Mouse (Mus musculus) megakaryocyte-erythroid progenitor cell, adult 5-6 weeks (primary cell): ENCODE data around the gene Rbms3. TPM values are rescaled to one million over a fixed set of nuclear protein-coding genes. Genes with fewer than 3 reads are reported as not detected.

Experiments used
- ATAC-seq: replicated peaks from 2 replicates; pipeline ENCODE4 v1.8.0; 2016; ENCODE audit warnings: mild to moderate bottlenecking, inconsistent platforms; ENCODE audit not compliant: severe bottlenecking, poor library complexity, low FRiP score, low TSS enrichment
- total RNA-seq, 2 experiments: library from RNA; stranded (forward) in 1 of 2; stranded (reverse) in 1 of 2; fragments of 200-1000, 215-1000 nt in 1 of 2; fragments of >200 nt in 1 of 2; fragmentation: Nextera tagmentation in 1 of 2; gene quantifications; 2 replicates each; pipeline ENCODE4 v1.2.3; 2014 to 2017

The Rbms3 gene
- not detected in 2 replicates for total RNA-seq (2014; fragmentation: Nextera tagmentation)
- not detected in 2 replicates for total RNA-seq (2017)

DNA sequence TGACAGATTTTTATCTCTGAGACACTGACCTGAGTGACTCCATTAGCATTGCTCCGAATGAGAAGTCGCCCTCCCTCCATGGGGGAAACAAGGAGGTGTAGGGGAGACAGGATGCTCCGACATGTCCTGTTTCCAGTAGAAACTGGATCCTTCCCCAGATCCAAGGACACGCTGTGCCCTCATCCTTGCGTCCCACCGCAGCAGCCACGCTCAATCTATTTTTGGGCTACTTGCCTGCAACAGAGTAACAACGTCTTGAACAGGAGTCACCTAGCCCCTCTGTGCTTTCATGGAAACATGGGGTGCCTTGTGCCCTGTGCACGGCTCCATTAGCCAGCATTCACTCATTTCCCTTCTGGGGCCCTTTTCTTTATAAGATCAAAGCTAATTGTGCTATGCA, at the start of gene Rbms3:
Gene Rbms3 (minus strand): TSS at position 143 of the 400 bp plus-strand sequence.
- no peak for ATAC-seq

- ATAC-seq: no peak
These were observed 43.6 kb upstream of the Rbms3 start for GRCm38 (mm10) chr9:117673311-117673710.

GRCm38 (mm10) chr9:117654626-117655025, 24.9 kb upstream of the Rbms3 start:
- ATAC-seq: no peak

DNA sequence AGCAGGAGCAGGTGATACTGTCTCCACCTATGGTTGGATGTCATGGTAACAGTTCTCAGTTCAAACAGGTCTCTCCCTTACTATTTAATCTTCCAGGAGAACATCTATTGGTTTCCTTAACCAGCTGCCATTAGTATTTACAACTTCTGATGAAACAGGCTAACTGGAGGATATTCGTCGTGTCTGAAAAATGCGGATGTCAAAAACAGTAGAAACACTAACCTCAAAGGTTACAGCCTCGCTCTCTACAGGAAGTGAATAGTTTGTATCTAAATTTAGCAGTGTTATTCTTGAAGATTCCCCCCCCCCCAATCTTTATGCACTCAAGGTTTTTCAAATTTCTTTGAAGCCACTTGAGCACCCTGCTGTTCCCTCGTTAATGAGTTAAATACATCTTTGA, 23.9 kb upstream of the Rbms3 start:
- no peak for ATAC-seq

DNA sequence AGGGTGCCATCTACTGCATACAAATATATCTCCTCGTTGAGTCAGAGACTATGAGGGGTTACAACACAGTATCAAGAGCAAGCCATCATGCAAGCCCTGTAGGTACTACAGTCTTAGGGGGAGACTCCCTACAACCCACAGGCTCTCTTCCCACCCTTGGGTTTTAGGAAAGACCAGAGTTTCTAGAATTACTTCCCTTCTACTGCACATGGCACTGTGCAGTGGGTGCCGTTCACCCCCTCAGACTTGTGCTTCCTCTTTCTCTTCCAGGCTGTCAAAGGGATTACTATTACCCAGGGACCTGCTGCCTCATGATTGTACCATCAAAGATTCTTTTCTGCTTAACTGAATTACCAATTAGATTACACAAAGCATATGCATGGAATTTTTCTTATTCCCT, 16.4 kb upstream of the Rbms3 start:
- ATAC-seq: no peak

DNA sequence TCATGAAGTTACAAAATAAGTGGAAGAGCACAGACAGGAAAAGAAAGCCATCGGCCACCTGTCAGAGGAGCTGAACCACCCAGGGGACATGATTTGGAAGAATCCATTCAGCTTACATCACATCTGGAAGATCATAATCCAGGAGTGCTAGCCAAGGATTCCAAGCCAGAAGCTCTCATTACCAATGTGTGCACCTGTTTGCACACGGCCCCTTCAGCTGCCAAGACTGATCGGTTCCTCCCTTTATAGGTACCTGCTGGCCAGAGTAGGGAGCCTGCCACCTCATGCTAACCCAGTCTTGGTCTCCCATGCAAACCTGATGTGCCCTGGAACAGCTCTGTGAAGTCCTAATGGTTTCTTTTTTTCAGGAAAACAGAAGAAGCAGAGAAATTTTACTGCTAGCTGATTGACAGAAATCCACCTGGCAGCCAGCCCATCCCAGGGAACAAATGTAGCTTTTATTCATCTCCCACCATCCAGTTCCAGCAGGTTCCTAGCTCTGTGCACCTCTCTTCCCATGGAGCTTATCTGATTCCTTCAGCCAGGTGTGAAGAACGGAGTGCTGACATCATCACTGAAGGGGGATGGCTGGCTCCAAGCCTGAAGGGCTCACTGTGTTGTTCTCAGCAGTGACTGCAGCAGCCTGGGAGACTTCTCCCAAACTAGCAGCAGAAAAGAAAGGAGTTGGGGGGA, 11.5 kb upstream of the Rbms3 start:
- no peak for ATAC-seq

GRCm38 (mm10) chr9:117638623-117639185, 9.0 kb upstream of the Rbms3 start:
- no peak for ATAC-seq

- no peak for ATAC-seq
These were observed 6.8 kb upstream of the Rbms3 start for GRCm38 (mm10) chr9:117636492-117636891.

- ATAC-seq: no peak
These were observed 2.5 kb downstream of the Rbms3 start for GRCm38 (mm10) chr9:117627173-117627572.

DNA sequence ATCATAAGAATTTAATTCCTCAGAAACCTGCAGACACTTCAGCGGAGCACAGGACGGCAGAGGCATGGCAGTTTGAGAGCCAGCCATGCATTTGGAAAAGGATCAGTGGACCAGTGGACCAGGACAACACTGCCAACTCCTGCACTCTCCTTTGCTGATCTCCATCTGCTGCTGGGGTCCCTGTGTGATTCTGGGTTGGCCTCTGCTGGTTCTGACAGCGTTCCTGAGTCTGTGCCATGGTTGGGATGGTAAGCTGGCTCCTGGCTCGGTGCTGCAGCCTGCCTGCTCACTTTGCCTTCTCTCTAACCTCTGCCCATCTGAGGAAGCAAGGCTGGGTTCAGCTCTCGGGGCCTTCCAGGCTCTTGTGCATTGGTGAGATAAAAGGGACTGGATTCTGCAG, 28.9 kb downstream of the Rbms3 start:
- ATAC-seq: no peak

- ATAC-seq: no peak
These were observed 30.4 kb downstream of the Rbms3 start for GRCm38 (mm10) chr9:117599341-117599740.

GRCm38 (mm10) chr9:117596162-117596561, 33.6 kb downstream of the Rbms3 start:
- no peak for ATAC-seq

DNA sequence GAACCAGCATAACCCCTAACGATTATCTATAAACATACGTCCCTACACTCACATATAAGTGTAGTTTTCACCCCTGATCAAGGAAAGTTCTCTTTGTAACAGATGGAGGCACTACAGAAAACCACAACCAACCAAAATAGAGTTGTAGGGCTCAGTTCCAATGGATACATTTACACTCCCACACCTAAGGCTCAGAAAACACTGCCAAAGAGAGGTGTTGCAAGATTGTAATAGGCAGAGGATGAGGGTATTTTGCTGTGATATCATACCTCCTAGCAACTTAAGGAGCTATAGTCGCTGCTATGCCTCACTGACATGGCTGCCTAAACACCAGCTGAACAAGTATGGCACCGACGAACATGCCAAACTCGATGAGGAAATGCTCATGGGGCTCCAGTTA, 44.4 kb downstream of the Rbms3 start:
- no peak for ATAC-seq

- ATAC-seq: no peak
These were observed 46.1 kb downstream of the Rbms3 start for GRCm38 (mm10) chr9:117583638-117584037.

- no peak for ATAC-seq
These were observed 47.1 kb downstream of the Rbms3 start for GRCm38 (mm10) chr9:117582591-117582990.

DNA sequence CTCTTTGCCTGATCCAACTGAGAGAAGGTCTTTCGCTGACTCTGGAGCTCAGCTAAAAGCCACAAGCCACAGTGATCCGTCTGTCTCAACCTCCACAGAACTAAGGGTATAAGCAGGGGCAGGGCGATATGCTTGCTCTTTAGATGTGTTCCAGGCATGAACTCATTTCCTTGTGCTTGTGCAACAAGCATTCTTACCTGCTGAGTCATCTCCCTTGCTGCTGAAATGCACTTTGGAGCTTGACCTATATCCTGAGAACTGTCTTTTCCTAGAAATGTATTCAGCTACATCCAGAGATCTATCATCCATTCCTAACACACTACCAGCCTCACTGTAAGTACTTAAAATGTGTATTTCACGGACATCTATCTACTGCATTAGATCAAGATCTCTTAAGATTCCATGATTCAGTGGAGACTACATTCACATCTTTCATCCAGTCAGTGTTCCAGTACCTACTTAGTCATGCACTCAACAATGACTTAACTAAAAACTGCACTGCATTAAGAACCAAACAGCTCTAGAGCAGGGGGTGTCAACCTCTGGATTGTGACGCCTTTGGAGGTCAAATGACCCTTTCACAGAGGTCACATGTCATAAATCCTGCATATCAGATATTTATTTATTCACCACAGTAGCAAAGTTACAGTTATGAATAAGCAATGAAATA, 58.4 kb downstream of the Rbms3 start:
- no peak for ATAC-seq

GRCm38 (mm10) chr9:117570240-117570821, 59.4 kb downstream of the Rbms3 start:
- no peak for ATAC-seq

GRCm38 (mm10) chr9:117566293-117566692, 63.4 kb downstream of the Rbms3 start:
- ATAC-seq: no peak

GRCm38 (mm10) chr9:117558562-117558961, 71.2 kb downstream of the Rbms3 start:
- no peak for ATAC-seq

- ATAC-seq: no peak
These were observed 75.4 kb downstream of the Rbms3 start for GRCm38 (mm10) chr9:117554356-117554755.
